Mouse (Mus musculus) MEL (cell line): Measurements from ENCODE around the gene Flnc.

Experiments used
- CTCF ChIP-seq, 3 experiments: IDR thresholded peaks in 2 of 3; conservative IDR thresholded peaks in 1 of 3; 2 replicates each; pipeline ENCODE4 v1.5.1; 2011 to 2012; ENCODE audit warnings: low read length in 3 of 3, low read depth in 2 of 3, mild to moderate bottlenecking in 2 of 3, improper control_type of control experiment in 1 of 3, inconsistent platforms in 1 of 3, mixed read lengths in 1 of 3, moderate library complexity in 1 of 3; ENCODE audit not compliant: control insufficient read depth in 1 of 3, insufficient read depth in 1 of 3, poor library complexity in 1 of 3, severe bottlenecking in 1 of 3
- E2F4 ChIP-seq: IDR thresholded peaks from 2 replicates; pipeline ENCODE4 v1.6.1; 2011; ENCODE audit warnings: low read depth, low read length, improper control_type of control experiment, borderline replicate concordance
- ETS1 ChIP-seq: IDR thresholded peaks from 2 replicates; pipeline ENCODE4 v1.6.1; 2012; ENCODE audit warnings: low read depth, mild to moderate bottlenecking, inconsistent platforms, low read length, improper control_type of control experiment, moderate library complexity
- MAFK ChIP-seq: IDR thresholded peaks from 2 replicates; pipeline ENCODE4 v1.6.1; 2011; ENCODE audit warnings: low read depth, mild to moderate bottlenecking, low read length, improper control_type of control experiment, borderline replicate concordance
- MYC ChIP-seq: IDR thresholded peaks from 2 replicates; pipeline ENCODE4 v1.6.1; 2011; ENCODE audit warnings: low read depth, mild to moderate bottlenecking, low read length, improper control_type of control experiment, moderate library complexity
- POLR2A ChIP-seq, 2 experiments: IDR thresholded peaks; 2 replicates each; pipeline ENCODE4 v1.6.1; 2011 to 2012; ENCODE audit warnings: low read length in 2 of 2, mild to moderate bottlenecking in 2 of 2, control low read depth in 1 of 2, improper control_type of control experiment in 1 of 2, low read depth in 1 of 2, moderate library complexity in 1 of 2; ENCODE audit not compliant: control insufficient read depth in 1 of 2, insufficient read depth in 1 of 2, poor library complexity in 1 of 2
- TBP ChIP-seq: IDR thresholded peaks from 2 replicates; pipeline ENCODE4 v1.8.0; 2011; ENCODE audit warnings: low read depth, low read length, improper control_type of control experiment
- ZMIZ1 ChIP-seq: IDR thresholded peaks from 2 replicates; pipeline ENCODE4 v1.6.1; 2012; ENCODE audit warnings: low read depth, mild to moderate bottlenecking, inconsistent platforms, low read length, improper control_type of control experiment, moderate library complexity

DNA sequence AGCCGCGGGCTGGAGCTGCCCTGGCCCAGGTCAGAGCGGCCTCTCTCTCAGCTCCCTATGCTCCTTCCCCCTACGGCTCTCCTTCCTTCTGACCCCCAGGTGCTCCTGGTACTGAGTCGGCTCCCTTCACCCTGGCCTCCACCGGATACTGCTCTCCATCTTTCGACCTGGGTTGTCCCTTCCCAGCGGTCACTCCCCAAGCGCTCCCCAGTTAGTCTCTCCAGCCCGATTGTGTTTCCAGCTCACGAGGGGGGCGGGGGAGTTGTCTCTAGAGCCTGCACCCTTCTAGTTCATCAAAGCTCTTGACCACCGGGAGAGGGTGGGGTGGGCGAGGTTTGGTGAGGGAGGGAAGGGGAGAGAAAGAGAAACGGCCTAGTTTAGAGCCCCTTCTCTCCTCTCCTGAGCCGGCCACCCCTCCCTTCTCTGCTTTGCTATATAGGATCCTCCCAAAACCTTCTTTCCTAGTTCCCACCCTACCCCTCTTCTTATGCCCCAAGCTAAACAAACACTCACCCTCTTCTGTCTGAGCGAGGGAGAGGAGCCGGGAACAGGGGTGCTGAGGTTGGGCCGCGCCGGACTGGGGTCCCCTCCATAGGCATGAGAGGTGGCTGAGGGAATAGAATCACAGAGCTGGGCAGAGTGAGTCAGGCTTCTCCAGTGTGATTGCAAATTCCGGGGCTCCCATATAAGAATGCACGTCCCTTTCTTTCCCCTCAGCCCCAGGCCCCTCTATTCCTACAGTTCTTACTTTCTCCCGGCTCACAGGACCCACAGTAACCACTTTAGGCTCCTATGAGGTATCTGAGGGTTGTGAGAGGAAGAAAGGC, 36.1 kb upstream of the Flnc start:
- TF ChIP-seq CTCF (IDR thresholded peaks at IDR 0.05 in 2 of 3, conservative IDR thresholded peaks at IDR 0.05 in 1 of 3; ENCODE audit: control insufficient read depth in 1 of 3, insufficient read depth in 1 of 3, low read depth in 2 of 3, low read length in 3 of 3, poor library complexity in 1 of 3, severe bottlenecking in 1 of 3) (no peak), POLR2A (IDR thresholded peaks at IDR 0.05; ENCODE audit: control insufficient read depth in 1 of 2, insufficient read depth in 1 of 2, low read depth in 1 of 2, low read length in 2 of 2, poor library complexity in 1 of 2) (no peak), MAFK (no peak), ZMIZ1 (no peak), E2F4 (no peak), TBP (no peak), ETS1 (no peak), MYC (no peak)
